ENCODE assay signal across 8 mouse cellular contexts in genomic region chr5:139200770-139201569, GRCm38 (mm10). TPM values are rescaled to one million over a fixed set of nuclear protein-coding genes. Genes with fewer than 3 reads are reported as not detected.
A peak's percentile ranks its signal among the peaks of the same experiment; 100 is the strongest.
DNase-seq lines count a peak whose midpoint lies in the region; ATAC-seq lines count a peak whose summit lies in the region.

No protein-coding gene starts in this region.

- no peaks in the 10 kb centered on the region for H3K36me3 ChIP-seq in hindbrain, embryonic 15.5 days
- H3K36me3 ChIP-seq in midbrain, embryonic 14.5 days (ENCODE audit: control insufficient read depth, insufficient read depth, low read length) = 0 out of 2 replicates have a peak, but pooled peaks cover 3% of the 10 kb centered on the region

- WGBS in hindbrain, embryonic 15.5 days = under 1% methylated on average over 57 of the region's 57 CpGs
- WGBS in midbrain, embryonic 14.5 days = under 1% methylated on average over 57 of the region's 57 CpGs

- H3K9me3 ChIP-seq in hindbrain, embryonic 15.5 days = no peaks in the 10 kb centered on the region
- H3K9me3 ChIP-seq in midbrain, embryonic 14.5 days (ENCODE audit: control insufficient read depth, low read length) = no peaks in the 10 kb centered on the region

- no peak for DNase-seq in frontal cortex, postnatal 14 days (ENCODE audit: low spot score in 2 of 2)
- peak; percentile 69 for DNase-seq in thymus, postnatal 4 days
- no peak for DNase-seq in thymus, postnatal 14 days
- peak; percentile 17 for DNase-seq in midbrain, embryonic 14.5 days
- no peak for DNase-seq in gastrocnemius, adult 18-20 months (ENCODE audit: low spot score)
- DNase-seq in ovary, postnatal 36 days (ENCODE audit: low spot score) = no peak

- H3K4me1 ChIP-seq in hindbrain, embryonic 15.5 days (replicated peaks) = peaks cover 30% of the 10 kb centered on the region
- peaks cover 14% of the 10 kb centered on the region for H3K4me1 ChIP-seq in midbrain, embryonic 14.5 days (ENCODE audit: control insufficient read depth, insufficient read depth, low read length)

- H3K27me3 ChIP-seq in hindbrain, embryonic 15.5 days = no peaks in the 10 kb centered on the region
- no peaks in the 10 kb centered on the region for H3K27me3 ChIP-seq in midbrain, embryonic 14.5 days (ENCODE audit: control insufficient read depth, insufficient read depth, low read length)

- peak overlapping the region; percentile 69 for H3K4me2 ChIP-seq in hindbrain, embryonic 15.5 days
- peak overlapping the region; percentile 84 for H3K4me2 ChIP-seq in midbrain, embryonic 14.5 days (ENCODE audit: low read length)

- H3K27ac ChIP-seq in hindbrain, embryonic 15.5 days (replicated peaks) = peak overlapping the region; percentile 64
- peak overlapping the region; percentile 80 for H3K27ac ChIP-seq in midbrain, embryonic 14.5 days (replicated peaks; ENCODE audit: low read depth, low read length)

- H3K4me3 ChIP-seq in hindbrain, embryonic 15.5 days = peak overlapping the region; percentile 79
- H3K4me3 ChIP-seq in midbrain, embryonic 14.5 days (replicated peaks; ENCODE audit: low read depth, low read length) = peak overlapping the region; percentile 97

- ATAC-seq in frontal cortex, adult (ENCODE audit: low TSS enrichment) = peak; percentile 14
- ATAC-seq in hindbrain, embryonic 15.5 days (ENCODE audit: low FRiP score, low read depth) = peak; percentile 57
- ATAC-seq in midbrain, embryonic 14.5 days (ENCODE audit: low FRiP score, low TSS enrichment) = peak; percentile 68; the same call in 1 of the 2 replicates

- H3K9ac ChIP-seq in hindbrain, embryonic 15.5 days = peak overlapping the region; percentile 73
- peak overlapping the region; percentile 86 for H3K9ac ChIP-seq in midbrain, embryonic 14.5 days (replicated peaks; ENCODE audit: low read length)

RNA-seq across cellular contexts. Expression of gene Sun1, which starts 0.5 kb away (rescaled TPM):
- 40.8 and 45.3 TPM in 2 replicates for polyA plus RNA-seq in hindbrain, embryonic 15.5 days (2015; fragmentation: Nextera tagmentation; extraction: Ambion mirVana)
- 41.8 and 48.3 TPM in 2 replicates for polyA plus RNA-seq in midbrain, embryonic 14.5 days (2014; fragmentation: Nextera tagmentation; extraction: Ambion mirVana)
- 10 to 100 TPM; 36.8 to 37.0 TPM for total RNA-seq in gastrocnemius, adult 18-20 months (2021)

RNA-seq across cellular contexts. Expression of gene Dnaaf5, which starts 50.9 kb away (rescaled TPM):
- 3.8 and 6.1 TPM in 2 replicates for polyA plus RNA-seq in hindbrain, embryonic 15.5 days (2015; fragmentation: Nextera tagmentation; extraction: Ambion mirVana)
- polyA plus RNA-seq in midbrain, embryonic 14.5 days (2014; fragmentation: Nextera tagmentation; extraction: Ambion mirVana) = 2.9 and 4.0 TPM in 2 replicates
- total RNA-seq in gastrocnemius, adult 18-20 months (2021) = 10 to 100 TPM; 16.3 to 18.5 TPM

RNA-seq across cellular contexts. Expression of gene Get4, which starts 51.2 kb away (rescaled TPM):
- 123 and 126 TPM in 2 replicates for polyA plus RNA-seq in hindbrain, embryonic 15.5 days (2015; fragmentation: Nextera tagmentation; extraction: Ambion mirVana)
- 113 and 119 TPM in 2 replicates for polyA plus RNA-seq in midbrain, embryonic 14.5 days (2014; fragmentation: Nextera tagmentation; extraction: Ambion mirVana)
- total RNA-seq in gastrocnemius, adult 18-20 months (2021) = 10 to 100 TPM; 28.6 to 31.9 TPM

RNA-seq across cellular contexts. Expression of gene Prkar1b, which starts 51.2 kb away (rescaled TPM):
- polyA plus RNA-seq in hindbrain, embryonic 15.5 days (2015; fragmentation: Nextera tagmentation; extraction: Ambion mirVana) = 284 and 294 TPM in 2 replicates
- 169 and 190 TPM in 2 replicates for polyA plus RNA-seq in midbrain, embryonic 14.5 days (2014; fragmentation: Nextera tagmentation; extraction: Ambion mirVana)
- total RNA-seq in gastrocnemius, adult 18-20 months (2021) = 1 to 10 TPM in 1 of 2 experiments, under 1 TPM in 1; 0.78 to 1.3 TPM

Comparison
In these comparisons a context has a peak if more than half of its experiments do, and no peak if none do; other contexts are left out.
1. DNase-seq: peak in thymus, postnatal 4 days (single experiment) and midbrain, embryonic 14.5 days (single experiment); none in frontal cortex, postnatal 14 days (0 of 2), thymus, postnatal 14 days (single experiment), gastrocnemius, adult 18-20 months (single experiment) and ovary, postnatal 36 days (single experiment).
2. ATAC-seq: peak in every context shown above with its lines; median percentile 68 in midbrain, embryonic 14.5 days; 57 in hindbrain, embryonic 15.5 days; 14 in frontal cortex, adult.